Comparison of ENCODE assay signal across 34 mouse cellular contexts in the genomic region with DNA sequence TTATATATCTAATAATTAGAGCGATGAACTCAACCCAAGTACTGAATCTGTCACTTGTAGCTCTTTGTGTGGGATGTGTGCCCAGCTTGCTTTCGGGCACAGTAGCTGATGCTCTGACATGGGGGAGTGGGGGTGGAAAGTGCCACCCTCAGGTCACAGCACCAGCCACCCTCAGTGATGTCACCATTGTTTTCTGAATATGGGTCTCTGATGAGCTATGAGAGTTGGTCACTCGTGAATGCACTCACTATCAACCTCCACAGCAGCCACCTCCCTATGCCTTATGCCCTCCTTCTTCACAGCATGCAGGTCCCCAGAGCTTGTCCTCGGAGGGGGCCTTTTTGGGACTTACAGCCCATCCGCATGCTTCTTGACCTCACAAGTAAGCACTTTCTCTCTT.
"Had no signal": no experiment of that assay in that cellular context is flagged by ENCODE, and none has a peak within 500 bp of the region (broad histone marks: within the 10 kb centered on the region; RNA-seq: fewer than 3 reads in every experiment).

No protein-coding gene starts in this region.

- H3K36me3 ChIP-seq: heart, embryonic 12.5 days; heart, embryonic 13.5 days; heart, embryonic 15.5 days; hindbrain, embryonic 10.5 days; hindbrain, embryonic 12.5 days; hindbrain, embryonic 13.5 days; hindbrain, embryonic 15.5 days; intestine, embryonic 15.5 days; kidney, embryonic 15.5 days had no signal

- H3K27me3 ChIP-seq: heart, embryonic 12.5 days; heart, embryonic 13.5 days; heart, embryonic 15.5 days; hindbrain, embryonic 12.5 days; hindbrain, embryonic 13.5 days; hindbrain, embryonic 15.5 days; intestine, embryonic 15.5 days; kidney, embryonic 15.5 days had no signal

- H3K4me2 ChIP-seq: heart, embryonic 11.5 days; heart, embryonic 12.5 days; heart, embryonic 13.5 days; heart, embryonic 15.5 days; hindbrain, embryonic 12.5 days; hindbrain, embryonic 13.5 days; hindbrain, embryonic 14.5 days; hindbrain, embryonic 15.5 days; intestine, embryonic 15.5 days; kidney, embryonic 15.5 days had no signal

- H3K9ac ChIP-seq: heart, embryonic 12.5 days; heart, embryonic 13.5 days; heart, embryonic 15.5 days; hindbrain, embryonic 12.5 days; hindbrain, embryonic 13.5 days; hindbrain, embryonic 14.5 days; hindbrain, embryonic 15.5 days; intestine, embryonic 15.5 days; kidney, embryonic 15.5 days had no signal

- H3K27ac ChIP-seq: heart, embryonic 13.5 days; heart, embryonic 15.5 days; hindbrain, embryonic 12.5 days; hindbrain, embryonic 13.5 days; hindbrain, embryonic 14.5 days; hindbrain, embryonic 15.5 days; hindbrain, postnatal 0 days; intestine, embryonic 15.5 days; kidney, embryonic 15.5 days; kidney, postnatal 0 days; layer of hippocampus, adult 2 months; left cerebral cortex, adult 2 months had no signal

- ATAC-seq: hindbrain, embryonic 16.5 days; hindbrain, postnatal 0 days; inflammation-experienced regulatory T-cells, adult 6 months; intestine, embryonic 15.5 days; intestine, embryonic 16.5 days; intestine, postnatal 0 days had no signal

- H3K9me3 ChIP-seq: heart, embryonic 12.5 days; heart, embryonic 13.5 days; heart, embryonic 15.5 days; hindbrain, embryonic 10.5 days; hindbrain, embryonic 12.5 days; hindbrain, embryonic 13.5 days; hindbrain, embryonic 15.5 days; intestine, embryonic 15.5 days; kidney, embryonic 15.5 days had no signal

- H3K4me3 ChIP-seq: heart, embryonic 12.5 days; heart, embryonic 13.5 days; heart, embryonic 15.5 days; hindbrain, embryonic 10.5 days; hindbrain, embryonic 12.5 days; hindbrain, embryonic 13.5 days; hindbrain, embryonic 15.5 days; intestine, embryonic 15.5 days; kidney, embryonic 15.5 days; layer of hippocampus, adult 2 months; left cerebral cortex, adult 2 months had no signal

- H3K4me1 ChIP-seq: hindbrain, embryonic 13.5 days; intestine, embryonic 15.5 days had no signal

- DNase-seq: heart, postnatal 10 days; heart, postnatal 14 days; heart, postnatal 4 days; kidney, adult 11 months; kidney, adult 18-20 months; kidney, adult 2 months; kidney, adult 8-10 months; kidney, adult 9 months; kidney, postnatal 10 days; kidney, postnatal 14 days; kidney, postnatal 25 days; kidney, postnatal 36 days; kidney, postnatal 4 days; layer of hippocampus, adult 9-11 months; layer of hippocampus, postnatal 36 days had no signal
